Mouse (Mus musculus) lung, embryonic 15.5 days (tissue): ENCODE results near the gene Irgm1. TPM values are rescaled to one million over a fixed set of nuclear protein-coding genes. Genes with fewer than 3 reads are reported as not detected.
A peak's percentile ranks its signal among the peaks of the same experiment; 100 is the strongest.
"Not testable (repeated sequence)": the region's sequence is repeated elsewhere in the genome, so short reads cannot be mapped to it uniquely, and the experiment has no call there.

ENCODE experiments used
- ATAC-seq: fragments of 200-750 bp; cut with Nextera tagmentation; 2 replicates; pipeline ENCODE4 v1.8.0; 2017; ENCODE audit warnings: moderate number of reproducible peaks, borderline replicate concordance; ENCODE audit not compliant: low FRiP score, low TSS enrichment; ENCODE audit errors: extremely low read depth
- H3K27ac ChIP-seq: fragments of 300-500 bp; sonication (generic); 2 replicates; pipeline ENCODE4 v1.5.1; 2015; ENCODE audit warnings: moderate library complexity, mild to moderate bottlenecking, inconsistent platforms
- H3K27me3 ChIP-seq: fragments of 300-500 bp; sonication (generic); 2 replicates; pipeline ENCODE4 v1.6.1; 2015; ENCODE audit warnings: inconsistent platforms
- H3K36me3 ChIP-seq: fragments of 300-500 bp; sonication (generic); 2 replicates; pipeline ENCODE4 v1.6.1; 2015; ENCODE audit warnings: inconsistent platforms
- H3K4me1 ChIP-seq: fragments of 300-500 bp; sonication (generic); 2 replicates; pipeline ENCODE4 v1.6.1; 2015; ENCODE audit warnings: inconsistent platforms
- H3K4me2 ChIP-seq: fragments of 300-500 bp; sonication (generic); 2 replicates; pipeline ENCODE4 v1.6.1; 2015; ENCODE audit warnings: inconsistent platforms, mild to moderate bottlenecking, moderate library complexity
- H3K4me3 ChIP-seq: fragments of 300-500 bp; sonication (generic); 2 replicates; pipeline ENCODE4 v1.5.1; 2015; ENCODE audit warnings: mild to moderate bottlenecking, inconsistent platforms
- H3K9ac ChIP-seq: fragments of 300-500 bp; sonication (generic); 2 replicates; pipeline ENCODE4 v1.6.1; 2015; ENCODE audit warnings: inconsistent platforms
- H3K9me3 ChIP-seq: fragments of 300-500 bp; sonication (generic); 2 replicates; pipeline ENCODE4 v1.6.1; 2016; ENCODE audit warnings: inconsistent platforms
- WGBS: fragments of 180-500 bp; shearing (Covaris S2); methylation state at CpG from one replicate; pipeline ENCODE4 v1.1.7; 2015; 5-methylcytosine and 5-hydroxymethylcytosine counted together
- polyA plus RNA-seq: library from polyadenylated mRNA; unstranded; fragments of >200 nt; fragmentation: Nextera tagmentation; extraction: Ambion mirVana; gene quantifications from 2 replicates; pipeline ENCODE4 v1.2.1, GENCODE M21; 2015

Gene Irgm1
- polyA plus RNA-seq, 1 experiment from 2014 or later = 11.8 TPM

- H3K4me3 ChIP-seq = peak overlapping the region; percentile 50
- WGBS = 0% methylated on average over 6 of the region's 6 CpGs
- H3K27me3 ChIP-seq = peaks cover 5% of the 10 kb centered on the region; the same call in 1 of the 2 replicates
- ATAC-seq = peak; percentile 39; the same call in 1 of the 2 replicates
- H3K27ac ChIP-seq = peak overlapping the region; percentile 70
- peak overlapping the region; percentile 74 for H3K4me2 ChIP-seq
- no peaks in the 10 kb centered on the region for H3K36me3 ChIP-seq
- H3K4me1 ChIP-seq = peaks cover 20% of the 10 kb centered on the region
- H3K9me3 ChIP-seq = no peaks in the 10 kb centered on the region
- peak overlapping the region; percentile 54 for H3K9ac ChIP-seq
Measured at GRCm38 (mm10) chr11:48826752-48827096, 44.8 kb downstream of the Irgm1 start.

- peaks cover 20% of the 10 kb centered on the region for H3K4me1 ChIP-seq
- H3K27ac ChIP-seq = peak within 1 kb of the TSS; percentile 70
- H3K9me3 ChIP-seq, H3K27me3 ChIP-seq, H3K36me3 ChIP-seq: not testable (repeated sequence)
- ATAC-seq = peak; percentile 87
- H3K9ac ChIP-seq = peak within 1 kb of the TSS; percentile 54
- peak within 1 kb of the TSS; percentile 74 for H3K4me2 ChIP-seq
- WGBS = under 1% methylated on average over 39 of the region's 92 CpGs
- H3K4me3 ChIP-seq = peak within 1 kb of the TSS; percentile 50
Measured at GRCm38 (mm10) chr11:48825979-48826751, 45.3 kb downstream of the Irgm1 start, which contains the start of the genes Trim7 and Gm12184. TSS of gene Trim7 (plus strand) at chr11:48826140. TSS of gene Gm12184 (minus strand) at chr11:48826655.

GRCm38 (mm10) chr11:48824311-48824830, 47.1 kb downstream of the Irgm1 start:
- H3K36me3 ChIP-seq = no peaks in the 10 kb centered on the region
- H3K4me2 ChIP-seq = peak overlapping the region; percentile 71
- WGBS = 5% methylated on average over 22 of the region's 22 CpGs
- peaks cover 20% of the 10 kb centered on the region for H3K4me1 ChIP-seq
- no peaks in the 10 kb centered on the region for H3K9me3 ChIP-seq
- ATAC-seq = no peak
- H3K27ac ChIP-seq = no peak overlapping the region
- H3K9ac ChIP-seq = peak overlapping the region; percentile 34; the same call in 1 of the 2 replicates
- H3K4me3 ChIP-seq = peak overlapping the region; percentile 39
- peaks cover 5% of the 10 kb centered on the region; the same call in 1 of the 2 replicates for H3K27me3 ChIP-seq

GRCm38 (mm10) chr11:48823536-48823972, 47.9 kb downstream of the Irgm1 start:
- peak overlapping the region; percentile 39 for H3K4me3 ChIP-seq
- H3K9ac ChIP-seq = 0 out of 2 replicates have a peak overlapping the region, but pooled peaks have one; percentile 34
- H3K9me3 ChIP-seq = no peaks in the 10 kb centered on the region
- peaks cover 24% of the 10 kb centered on the region for H3K4me1 ChIP-seq
- under 1% methylated on average over 15 of the region's 15 CpGs for WGBS
- ATAC-seq = no peak
- no peaks in the 10 kb centered on the region for H3K36me3 ChIP-seq
- H3K4me2 ChIP-seq = peak overlapping the region; percentile 71
- peaks cover 5% of the 10 kb centered on the region; the same call in 1 of the 2 replicates for H3K27me3 ChIP-seq
- H3K27ac ChIP-seq = no peak overlapping the region

GRCm38 (mm10) chr11:48822768-48823512, 48.5 kb downstream of the Irgm1 start:
- no peaks in the 10 kb centered on the region for H3K36me3 ChIP-seq
- peak overlapping the region; percentile 71 for H3K4me2 ChIP-seq
- H3K9ac ChIP-seq = no peak overlapping the region
- H3K9me3 ChIP-seq = no peaks in the 10 kb centered on the region
- H3K27me3 ChIP-seq = peaks cover 5% of the 10 kb centered on the region; the same call in 1 of the 2 replicates
- H3K27ac ChIP-seq = no peak overlapping the region
- 31% methylated on average over 14 of the region's 14 CpGs for WGBS
- peaks cover 24% of the 10 kb centered on the region for H3K4me1 ChIP-seq
- peak overlapping the region; percentile 39 for H3K4me3 ChIP-seq
- no peak for ATAC-seq

- not testable (repeated sequence) for H3K4me3 ChIP-seq, H3K9ac ChIP-seq, H3K27me3 ChIP-seq, H3K4me2 ChIP-seq, ATAC-seq, H3K27ac ChIP-seq, H3K9me3 ChIP-seq, H3K36me3 ChIP-seq
- 80% methylated on average over 14 of the region's 14 CpGs for WGBS
- peaks cover 21% of the 10 kb centered on the region for H3K4me1 ChIP-seq
Measured at GRCm38 (mm10) chr11:48821299-48821698, 50.2 kb downstream of the Irgm1 start.

- no peak for ATAC-seq
- Histone ChIP-seq H3K4me1 (peaks cover 30% of the 10 kb centered on the region), H3K27ac (no peak overlapping the region), H3K4me3 (no peak overlapping the region), H3K9me3 (no peaks in the 10 kb centered on the region), H3K9ac (no peak overlapping the region), H3K27me3 (peaks cover 5% of the 10 kb centered on the region; the same call in 1 of the 2 replicates), H3K36me3 (no peaks in the 10 kb centered on the region), H3K4me2 (no peak overlapping the region)
Measured at GRCm38 (mm10) chr11:48820308-48820674, 51.2 kb downstream of the Irgm1 start.

GRCm38 (mm10) chr11:48819614-48820307, 51.7 kb downstream of the Irgm1 start:
- H3K36me3 ChIP-seq = no peaks in the 10 kb centered on the region
- no peak overlapping the region for H3K4me2 ChIP-seq
- peaks cover 2% of the 10 kb centered on the region; the same call in 1 of the 2 replicates for H3K27me3 ChIP-seq
- no peak overlapping the region for H3K27ac ChIP-seq
- WGBS = 66% methylated on average over 7 of the region's 7 CpGs
- ATAC-seq = no peak
- peaks cover 32% of the 10 kb centered on the region for H3K4me1 ChIP-seq
- no peak overlapping the region for H3K9ac ChIP-seq
- H3K4me3 ChIP-seq = no peak overlapping the region
- no peaks in the 10 kb centered on the region for H3K9me3 ChIP-seq

GRCm38 (mm10) chr11:48818346-48818745, 53.1 kb downstream of the Irgm1 start:
- ATAC-seq = no peak
- WGBS = 0% methylated on average over 16 of the region's 16 CpGs
- Histone ChIP-seq H3K27me3 (no peaks in the 10 kb centered on the region), H3K4me3 (peak overlapping the region; percentile 82), H3K9me3 (no peaks in the 10 kb centered on the region), H3K36me3 (peaks cover 2% of the 10 kb centered on the region; the same call in 1 of the 2 replicates), H3K9ac (peak overlapping the region; percentile 94), H3K4me2 (peak overlapping the region; percentile 77), H3K27ac (no peak overlapping the region), H3K4me1 (peaks cover 26% of the 10 kb centered on the region)

- Histone ChIP-seq H3K4me1 (peaks cover 24% of the 10 kb centered on the region), H3K4me3 (peak overlapping the region; percentile 82), H3K27ac (peak overlapping the region; percentile 99), H3K9me3 (no peaks in the 10 kb centered on the region), H3K36me3 (peaks cover 5% of the 10 kb centered on the region; the same call in 1 of the 2 replicates), H3K9ac (peak overlapping the region; percentile 94), H3K27me3 (no peaks in the 10 kb centered on the region), H3K4me2 (peak overlapping the region; percentile 77)
- ATAC-seq = no peak
- WGBS = 5% methylated on average over 9 of the region's 9 CpGs
Measured at GRCm38 (mm10) chr11:48817794-48818193, 53.7 kb downstream of the Irgm1 start.
